Mouse (Mus musculus) thymus, adult 2 months (tissue): ENCODE measurements around the gene Fam131a. TPM values are rescaled to one million over a fixed set of nuclear protein-coding genes. Genes with fewer than 3 reads are reported as not detected.

Experiments used
- DNase-seq: peaks from one replicate; pipeline ENCODE4 v3.0.0; 2021
- H3K27ac ChIP-seq: fragments of 200-500 bp; 2 replicates; pipeline ENCODE4 v1.5.1; 2012; ENCODE audit warnings: low read length, control low read depth; ENCODE audit not compliant: control insufficient read depth, insufficient read depth
- H3K27me3 ChIP-seq: fragments of 200-500 bp; 2 replicates; pipeline ENCODE4 v1.6.1; 2012; ENCODE audit warnings: mild to moderate bottlenecking, low read length, moderate library complexity, mixed read lengths; ENCODE audit not compliant: control insufficient read depth, insufficient read depth
- H3K36me3 ChIP-seq: fragments of 200-500 bp; 2 replicates; pipeline ENCODE4 v1.6.1; 2012; ENCODE audit warnings: mild to moderate bottlenecking, low read length, moderate library complexity; ENCODE audit not compliant: control insufficient read depth, insufficient read depth
- H3K4me1 ChIP-seq: fragments of 200-500 bp; replicated peaks from 2 replicates; pipeline ENCODE4 v1.6.1; 2012; ENCODE audit warnings: low read length; ENCODE audit not compliant: control insufficient read depth, insufficient read depth
- H3K4me3 ChIP-seq: fragments of 200-500 bp; 2 replicates; pipeline ENCODE4 v1.5.1; 2012; ENCODE audit warnings: mild to moderate bottlenecking, low read length, control low read depth, moderate library complexity; ENCODE audit not compliant: control insufficient read depth, insufficient read depth
- CTCF ChIP-seq: fragments of 200-500 bp; IDR thresholded peaks from 2 replicates; pipeline ENCODE4 v1.5.1; 2012; ENCODE audit warnings: mild to moderate bottlenecking, control low read depth, low read length, moderate library complexity, borderline replicate concordance; ENCODE audit not compliant: control insufficient read depth, poor library complexity, insufficient read depth; ENCODE audit errors: extremely low read depth
- POLR2A ChIP-seq: fragments of 200-500 bp; IDR thresholded peaks from 2 replicates; pipeline ENCODE4 v1.6.1; 2012; ENCODE audit warnings: mild to moderate bottlenecking, low read length, control low read depth, moderate library complexity; ENCODE audit not compliant: control insufficient read depth, poor library complexity, insufficient read depth; ENCODE audit errors: extremely low read depth
- WGBS: fragments of 180-500 bp; shearing (Covaris S2); methylation state at CpG from one replicate; pipeline ENCODE4 v1.1.7; 2018; 5-methylcytosine and 5-hydroxymethylcytosine counted together
- polyA plus RNA-seq: library from polyadenylated mRNA; depleted of rRNA; stranded (reverse); fragments of >200 nt; gene quantifications from 2 replicates; pipeline ENCODE4 v1.2.3, GENCODE M21; 2012

Fam131a gene
- polyA plus RNA-seq, 1 experiment = 8.9 TPM

DNA sequence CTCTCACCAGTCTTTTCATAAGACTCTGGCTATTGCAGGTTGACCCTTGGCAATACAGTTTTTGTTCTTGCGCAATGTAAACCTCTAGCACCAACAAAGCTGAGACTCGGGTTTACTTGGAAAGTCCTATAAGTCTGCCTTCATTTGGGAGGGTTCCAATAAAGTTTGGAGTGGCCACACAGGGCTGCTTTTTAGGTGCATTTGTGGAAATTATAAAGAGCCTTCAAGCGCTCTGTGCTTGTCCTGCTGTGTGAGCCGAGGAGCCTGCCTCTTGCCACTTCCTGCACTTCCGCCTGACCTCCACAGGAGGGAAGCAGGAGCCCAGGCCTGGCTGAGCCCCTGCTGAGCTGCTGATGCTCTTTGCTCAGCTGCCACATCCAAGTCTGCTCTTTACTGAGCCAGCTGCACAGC lies 31.3 kb downstream of the Fam131a start:
- Histone ChIP-seq H3K36me3 (no peaks in the 10 kb centered on the region; the same call in 1 of the 2 replicates), H3K27me3 (no peaks in the 10 kb centered on the region), H3K4me1 (no peaks in the 10 kb centered on the region), H3K27ac (no peak overlapping the region), H3K4me3 (no peak overlapping the region)
- WGBS = 37% methylated on average over 5 of the region's 5 CpGs
- peak; percentile 35 for DNase-seq
- TF ChIP-seq CTCF (peak; percentile 61; the same call in 1 of the 2 replicates), POLR2A (no peak)

- Histone ChIP-seq H3K36me3 (no peaks in the 10 kb centered on the region; the same call in 1 of the 2 replicates), H3K27me3 (no peaks in the 10 kb centered on the region), H3K4me3 (no peak overlapping the region), H3K4me1 (no peaks in the 10 kb centered on the region), H3K27ac (no peak overlapping the region)
- TF ChIP-seq POLR2A = no peak
- no peak for TF ChIP-seq CTCF
- DNase-seq = no peak
- 96% methylated on average over 7 of the region's 7 CpGs for WGBS
Measured at GRCm38 (mm10) chr16:20725321-20725720, 32.3 kb downstream of the Fam131a start.

- no peak for TF ChIP-seq CTCF
- TF ChIP-seq POLR2A = no peak
- no peak overlapping the region for H3K4me3 ChIP-seq
- 74% methylated on average over 4 of the region's 4 CpGs for WGBS
- no peaks in the 10 kb centered on the region; the same call in 1 of the 2 replicates for H3K36me3 ChIP-seq
- DNase-seq = no peak
- H3K27me3 ChIP-seq = no peaks in the 10 kb centered on the region; the same call in 1 of the 2 replicates
- no peaks in the 10 kb centered on the region for H3K4me1 ChIP-seq
- no peak overlapping the region for H3K27ac ChIP-seq
Measured at GRCm38 (mm10) chr16:20725750-20726149, 32.7 kb downstream of the Fam131a start.

GRCm38 (mm10) chr16:20726384-20726783 lies 33.3 kb downstream of the Fam131a start:
- no peak overlapping the region for H3K27ac ChIP-seq
- no peaks in the 10 kb centered on the region for H3K4me1 ChIP-seq
- TF ChIP-seq POLR2A = no peak
- no peak for TF ChIP-seq CTCF
- H3K36me3 ChIP-seq = no peaks in the 10 kb centered on the region; the same call in 1 of the 2 replicates
- H3K27me3 ChIP-seq = no peaks in the 10 kb centered on the region; the same call in 1 of the 2 replicates
- WGBS = 65% methylated on average over 1 of the region's 1 CpGs
- H3K4me3 ChIP-seq = no peak overlapping the region
- DNase-seq = no peak

- H3K27ac ChIP-seq = no peak overlapping the region
- no peak for DNase-seq
- no peaks in the 10 kb centered on the region for H3K36me3 ChIP-seq
- TF ChIP-seq POLR2A (no peak), CTCF (no peak)
- WGBS = 39% methylated on average over 5 of the region's 5 CpGs
- H3K4me3 ChIP-seq = no peak overlapping the region
- peaks cover 18% of the 10 kb centered on the region for H3K27me3 ChIP-seq
- 0 out of 2 replicates have a peak, but pooled peaks cover 3% of the 10 kb centered on the region for H3K4me1 ChIP-seq
Measured at GRCm38 (mm10) chr16:20730293-20730711, 37.3 kb downstream of the Fam131a start.

DNA sequence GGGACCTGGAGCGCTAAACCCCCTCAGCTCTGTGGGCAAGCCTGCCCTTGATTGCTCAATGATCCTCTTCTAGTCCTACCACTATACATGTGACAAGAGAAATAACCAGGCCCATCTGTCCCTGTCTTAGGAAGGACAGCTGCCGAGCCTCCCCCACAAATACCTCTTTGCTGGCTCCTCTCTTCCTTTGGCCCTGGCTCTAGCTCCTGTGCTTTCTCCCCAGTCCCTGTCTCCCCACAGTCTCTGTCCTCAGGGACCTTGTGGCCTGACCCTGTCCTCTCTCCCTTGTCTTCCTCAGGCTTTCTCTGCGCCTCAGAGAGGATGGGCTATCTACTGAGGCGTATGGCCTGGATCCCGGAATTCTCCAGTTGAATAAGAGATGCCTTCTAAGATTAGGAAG lies 38.6 kb downstream of the Fam131a start:
- TF ChIP-seq CTCF (no peak), POLR2A (no peak)
- no peak for DNase-seq
- 79% methylated on average over 5 of the region's 5 CpGs for WGBS
- Histone ChIP-seq H3K36me3 (no peaks in the 10 kb centered on the region), H3K4me1 (0 out of 2 replicates have a peak, but pooled peaks cover 3% of the 10 kb centered on the region), H3K4me3 (no peak overlapping the region), H3K27me3 (peaks cover 21% of the 10 kb centered on the region), H3K27ac (no peak overlapping the region)
